8 mouse cellular contexts compared by ENCODE assay signal in genomic region chr15:101223596-101223995, GRCm38 (mm10). TPM values are rescaled to one million over a fixed set of nuclear protein-coding genes. Genes with fewer than 3 reads are reported as not detected.
DNase-seq lines count a peak whose midpoint lies in the region; ATAC-seq and TF ChIP-seq lines count a peak whose summit lies in the region.

No protein-coding gene starts in this region.

- H3K9me3 ChIP-seq in heart, embryonic 12.5 days (replicated peaks) = no peaks in the 10 kb centered on the region
- no peaks in the 10 kb centered on the region for H3K9me3 ChIP-seq in CH12.LX (replicated peaks; ENCODE audit: low read length)
- no peaks in the 10 kb centered on the region for H3K9me3 ChIP-seq in forebrain, embryonic 14.5 days (replicated peaks; ENCODE audit: control insufficient read depth, low read length)
- no peaks in the 10 kb centered on the region for H3K9me3 ChIP-seq in liver, embryonic 15.5 days (replicated peaks)

- no peak for DNase-seq in heart, adult 18-20 months
- DNase-seq in CH12.LX (ENCODE audit: extremely low read depth) = no peak
- no peak for DNase-seq in forebrain, embryonic 14.5 days (ENCODE audit: low spot score)
- no peak for DNase-seq in gastrocnemius, adult 18-20 months (ENCODE audit: low spot score)
- DNase-seq in gastrocnemius, postnatal 4 days (ENCODE audit: low spot score in 2 of 2) = no peak
- DNase-seq in cerebellum, postnatal 4 days (ENCODE audit: low spot score in 2 of 2) = no peak

- peak overlapping the region; percentile 89 for H3K4me2 ChIP-seq in heart, embryonic 12.5 days
- peak overlapping the region; percentile 79 for H3K4me2 ChIP-seq in CH12.LX (ENCODE audit: insufficient read depth, low read depth, poor library complexity, severe bottlenecking)
- peak overlapping the region; percentile 95 for H3K4me2 ChIP-seq in forebrain, embryonic 14.5 days (ENCODE audit: low read length)
- peak overlapping the region; percentile 73 for H3K4me2 ChIP-seq in liver, embryonic 15.5 days

- no peak for TF ChIP-seq CTCF in CH12.LX (conservative IDR thresholded peaks at IDR 0.05 in 1 of 2, IDR thresholded peaks at IDR 0.05 in 1 of 2; ENCODE audit: low read depth in 2 of 2, low read length in 2 of 2)

- no peaks in the 10 kb centered on the region for H3K79me2 ChIP-seq in CH12.LX (replicated peaks; ENCODE audit: control insufficient read depth, extremely low read depth, insufficient read depth, poor library complexity, severe bottlenecking)

- in situ Hi-C loops in CH12.LX (cut with MboI; ENCODE audit: low pct_ligation_motif_present, low pct_unique_long_range_greater_than_20kb, low sequenced_read_pairs) = no loop called here

- dilution Hi-C loops in CH12.LX (cut with MboI; ENCODE audit: extremely low pct_ligation_motif_present, extremely low pct_unique_long_range_greater_than_20kb, low sequenced_read_pairs) = no loop called here

- 5% methylated on average over 5 of the region's 5 CpGs for WGBS in heart, embryonic 12.5 days
- WGBS in forebrain, embryonic 14.5 days = 7% methylated on average over 5 of the region's 5 CpGs
- 1% methylated on average over 5 of the region's 5 CpGs for WGBS in liver, embryonic 15.5 days (ENCODE audit: insufficient replicate concordance)

- TF ChIP-seq EP300 in CH12.LX (IDR thresholded peaks at IDR 0.05; ENCODE audit: low read length) = no peak

- no peak overlapping the region for H3K27ac ChIP-seq in heart, embryonic 12.5 days (ENCODE audit: poor library complexity, severe bottlenecking)
- H3K27ac ChIP-seq in CH12.LX (ENCODE audit: insufficient read depth, low read depth) = no peak overlapping the region
- no peak overlapping the region for H3K27ac ChIP-seq in forebrain, embryonic 14.5 days (ENCODE audit: low read depth, low read length)
- no peak overlapping the region for H3K27ac ChIP-seq in liver, embryonic 15.5 days (replicated peaks)

- H3K9ac ChIP-seq in heart, embryonic 12.5 days = peak overlapping the region; percentile 87; the same call in 1 of the 2 replicates
- no peak overlapping the region; the same call in 1 of the 2 replicates for H3K9ac ChIP-seq in CH12.LX (ENCODE audit: insufficient read depth, low read depth)
- H3K9ac ChIP-seq in forebrain, embryonic 14.5 days (ENCODE audit: low read length) = peak overlapping the region; percentile 79
- H3K9ac ChIP-seq in liver, embryonic 15.5 days = no peak overlapping the region

- peak overlapping the region; percentile 85 for H3K4me3 ChIP-seq in heart, embryonic 12.5 days
- peak overlapping the region; percentile 10 to 73 (median 60) for H3K4me3 ChIP-seq in CH12.LX (replicated peaks in 1 of 3; ENCODE audit: low read depth in 2 of 3, low read length in 2 of 3, poor library complexity in 1 of 3)
- H3K4me3 ChIP-seq in forebrain, embryonic 14.5 days (ENCODE audit: low read depth, low read length) = peak overlapping the region; percentile 75
- peak overlapping the region; percentile 56 for H3K4me3 ChIP-seq in liver, embryonic 15.5 days (replicated peaks)

- H3K4me1 ChIP-seq in heart, embryonic 12.5 days (replicated peaks) = peaks cover 46% of the 10 kb centered on the region
- peaks cover 8 to 58% of the 10 kb centered on the region in 2 experiments for H3K4me1 ChIP-seq in CH12.LX (ENCODE audit: control insufficient read depth in 1 of 2, insufficient read depth in 2 of 2)
- H3K4me1 ChIP-seq in forebrain, embryonic 14.5 days (ENCODE audit: control insufficient read depth, insufficient read depth, low read length) = peaks cover 24% of the 10 kb centered on the region
- H3K4me1 ChIP-seq in liver, embryonic 15.5 days (replicated peaks) = peaks cover 14% of the 10 kb centered on the region

- no peak for TF ChIP-seq RAD21 in CH12.LX (IDR thresholded peaks at IDR 0.05; ENCODE audit: low read depth, low read length)

- peaks cover 23% of the 10 kb centered on the region for H3K27me3 ChIP-seq in heart, embryonic 12.5 days (replicated peaks)
- peaks cover 62% of the 10 kb centered on the region for H3K27me3 ChIP-seq in CH12.LX (replicated peaks)
- H3K27me3 ChIP-seq in forebrain, embryonic 14.5 days (replicated peaks; ENCODE audit: control insufficient read depth, insufficient read depth, low read length) = 0 out of 2 replicates have a peak, but pooled peaks cover 5% of the 10 kb centered on the region
- H3K27me3 ChIP-seq in liver, embryonic 15.5 days = peaks cover 62% of the 10 kb centered on the region

- no peak for TF ChIP-seq POLR2A in CH12.LX (IDR thresholded peaks at IDR 0.05; ENCODE audit: low read depth, low read length)

- H3K36me3 ChIP-seq in heart, embryonic 12.5 days = no peaks in the 10 kb centered on the region
- peaks cover 0 to 3% of the 10 kb centered on the region in 2 experiments for H3K36me3 ChIP-seq in CH12.LX (replicated peaks in 1 of 2; ENCODE audit: control insufficient read depth in 1 of 2, insufficient read depth in 1 of 2, low read length in 1 of 2)
- no peaks in the 10 kb centered on the region for H3K36me3 ChIP-seq in forebrain, embryonic 14.5 days (ENCODE audit: control insufficient read depth, insufficient read depth, low read length)
- no peaks in the 10 kb centered on the region for H3K36me3 ChIP-seq in liver, embryonic 15.5 days (replicated peaks)

- no peak for ATAC-seq in heart, embryonic 12.5 days (ENCODE audit: insufficient number of reproducible peaks, low FRiP score)
- ATAC-seq in forebrain, embryonic 14.5 days = no peak; the same call in 1 of the 2 replicates
- ATAC-seq in liver, embryonic 15.5 days (ENCODE audit: insufficient read depth) = no peak

TF ChIP-seq in CH12.LX, 34 proteins besides CTCF, POLR2A, EP300 and RAD21:
- TF ChIP-seq HCFC1 (IDR thresholded peaks at IDR 0.05; ENCODE audit: low read depth, low read length) (no peak), USF1 (IDR thresholded peaks at IDR 0.05; ENCODE audit: low read depth, low read length) (no peak), MXI1 (IDR thresholded peaks at IDR 0.05; ENCODE audit: low read depth, low read length) (no peak), RCOR1 (conservative IDR thresholded peaks at IDR 0.05; ENCODE audit: low read depth, low read length) (no peak), CHD1 (IDR thresholded peaks at IDR 0.05; ENCODE audit: low read depth, low read length) (no peak), KAT2A (IDR thresholded peaks at IDR 0.05; ENCODE audit: insufficient replicate concordance, low read length) (no peak), NELFE (IDR thresholded peaks at IDR 0.05; ENCODE audit: low read depth, low read length) (no peak), SIN3A (IDR thresholded peaks at IDR 0.05; ENCODE audit: low read length) (no peak), UBTF (IDR thresholded peaks at IDR 0.05; ENCODE audit: low read depth, low read length) (no peak), IRF4 (IDR thresholded peaks at IDR 0.05; ENCODE audit: low read depth, low read length) (no peak), MAX (IDR thresholded peaks at IDR 0.05; ENCODE audit: low read length) (no peak), MAFK (IDR thresholded peaks at IDR 0.05; ENCODE audit: insufficient replicate concordance, low read length) (no peak), NRF1 (IDR thresholded peaks at IDR 0.05; ENCODE audit: low read depth, low read length) (no peak), ETS1 (conservative IDR thresholded peaks at IDR 0.05; ENCODE audit: low read depth, low read length) (no peak), TCF12 (IDR thresholded peaks at IDR 0.05; ENCODE audit: low read depth, low read length) (no peak)

RNA-seq across cellular contexts. Expression of gene Grasp, which starts 0.4 kb away (rescaled TPM):
- polyA plus RNA-seq in heart, embryonic 12.5 days (2016; fragmentation: Nextera tagmentation; extraction: Ambion mirVana) = 6.6 and 7.3 TPM in 2 replicates
- 1 to 10 TPM; 8.7 to 9.7 TPM for total RNA-seq in heart, adult 18-20 months (2021)
- total RNA-seq in CH12.LX (2012; rRNA removed) (2.9 and 6.7 TPM in 2 replicates), CH12.LX (2014; rRNA removed) (1.4 and 2.3 TPM in 2 replicates)
- 2.4 TPM in 2 replicates for polyA plus RNA-seq in CH12.LX (2012; ENCODE audit: insufficient read length, low read depth)
- polyA plus RNA-seq in forebrain, embryonic 14.5 days (2014; fragmentation: Nextera tagmentation; extraction: Ambion mirVana) = 0.93 and 1.0 TPM in 2 replicates
- 0.37 and 0.46 TPM in 2 replicates for polyA plus RNA-seq in liver, embryonic 15.5 days (2015; fragmentation: Nextera tagmentation; extraction: Ambion mirVana)
- total RNA-seq in gastrocnemius, adult 18-20 months (2021) = 1 to 10 TPM; 4.4 to 5.1 TPM
- 10 to 100 TPM; 14.1 to 14.7 TPM for total RNA-seq in gastrocnemius, postnatal 4 days (2021)

RNA-seq across cellular contexts. Expression of gene Nr4a1, which starts 30.5 kb away (rescaled TPM):
- 14.4 and 17.4 TPM in 2 replicates for polyA plus RNA-seq in heart, embryonic 12.5 days (2016; fragmentation: Nextera tagmentation; extraction: Ambion mirVana)
- total RNA-seq in heart, adult 18-20 months (2021) = 10 to 100 TPM in 1 of 2 experiments, 1 to 10 TPM in 1; 7.7 to 10.5 TPM
- total RNA-seq in CH12.LX (2012; rRNA removed) (0.42 and 0.89 TPM in 2 replicates), CH12.LX (2014; rRNA removed) (0.57 and 0.60 TPM in 2 replicates)
- polyA plus RNA-seq in CH12.LX (2012; ENCODE audit: insufficient read length, low read depth) = 1.1 and 1.6 TPM in 2 replicates
- polyA plus RNA-seq in forebrain, embryonic 14.5 days (2014; fragmentation: Nextera tagmentation; extraction: Ambion mirVana) = 2.1 and 2.9 TPM in 2 replicates
- polyA plus RNA-seq in liver, embryonic 15.5 days (2015; fragmentation: Nextera tagmentation; extraction: Ambion mirVana) = 0.68 and 0.83 TPM in 2 replicates
- 100 to 1,000 TPM; 206 to 234 TPM for total RNA-seq in gastrocnemius, adult 18-20 months (2021)
- 10 to 100 TPM; 25.3 to 26.0 TPM for total RNA-seq in gastrocnemius, postnatal 4 days (2021)

RNA-seq across cellular contexts. Expression of gene Acvr1b, which starts 49.7 kb away (rescaled TPM):
- 6.8 TPM in 2 replicates for polyA plus RNA-seq in heart, embryonic 12.5 days (2016; fragmentation: Nextera tagmentation; extraction: Ambion mirVana)
- total RNA-seq in heart, adult 18-20 months (2021) = 10 to 100 TPM in 1 of 2 experiments, 1 to 10 TPM in 1; 9.8 to 10.3 TPM
- 3.3 and 4.8 TPM in 2 replicates for total RNA-seq in CH12.LX (2012; rRNA removed)
- 2.6 and 2.9 TPM in 2 replicates for total RNA-seq in CH12.LX (2014; rRNA removed)
- 2.7 TPM in 2 replicates for polyA plus RNA-seq in CH12.LX (2012; ENCODE audit: insufficient read length, low read depth)
- 24.7 and 33.5 TPM in 2 replicates for polyA plus RNA-seq in forebrain, embryonic 14.5 days (2014; fragmentation: Nextera tagmentation; extraction: Ambion mirVana)
- 1.6 and 2.0 TPM in 2 replicates for polyA plus RNA-seq in liver, embryonic 15.5 days (2015; fragmentation: Nextera tagmentation; extraction: Ambion mirVana)
- 10 to 100 TPM; 26.0 to 48.0 TPM for total RNA-seq in gastrocnemius, adult 18-20 months (2021)
- total RNA-seq in gastrocnemius, postnatal 4 days (2021) = 10 to 100 TPM; 16.2 to 17.0 TPM

Comparison
In these comparisons a context has a peak if more than half of its experiments do, and no peak if none do; other contexts are left out.
1. RNA of gene Nr4a1, which starts 30.5 kb away (total RNA-seq): 206 to 234 TPM in gastrocnemius, adult 18-20 months; 25.3 to 26.0 TPM in gastrocnemius, postnatal 4 days, 7.7 to 10.5 TPM in heart, adult 18-20 months and 0.42 to 0.89 TPM in CH12.LX; every median in the first group is over 4 times any median in the second.
2. H3K9ac ChIP-seq: peak in heart, embryonic 12.5 days (single experiment) and forebrain, embryonic 14.5 days (single experiment); none in CH12.LX (single experiment) and liver, embryonic 15.5 days (single experiment).
3. Peak in every context shown above with its lines, with median percentiles within 50 percentile points of each other: H3K4me2 ChIP-seq and H3K4me3 ChIP-seq.